Mouse (Mus musculus) embryonic facial prominence, embryonic 10.5 days (tissue): ENCODE data around the gene Nxn. TPM values are rescaled to one million over a fixed set of nuclear protein-coding genes. Genes with fewer than 3 reads are reported as not detected.
A peak's percentile ranks its signal among the peaks of the same experiment; 100 is the strongest.

ENCODE experiments used
- DNase-seq: peaks from one replicate; pipeline ENCODE4 v3.0.0-alpha.2; 2017; ENCODE audit warnings: low spot score
- H3K27ac ChIP-seq: fragments of 300-500 bp; sonication (generic); replicated peaks from 2 replicates; pipeline ENCODE4 v1.5.1; 2016; ENCODE audit warnings: mild to moderate bottlenecking
- H3K27me3 ChIP-seq: fragments of 300-500 bp; sonication (generic); replicated peaks from 2 replicates; pipeline ENCODE4 v1.6.1; 2016; ENCODE audit warnings: low read depth, mild to moderate bottlenecking; ENCODE audit not compliant: poor library complexity, severe bottlenecking
- H3K36me3 ChIP-seq: fragments of 300-500 bp; sonication (generic); replicated peaks from 2 replicates; pipeline ENCODE4 v1.6.1; 2016; ENCODE audit warnings: mild to moderate bottlenecking, moderate library complexity
- H3K4me1 ChIP-seq: fragments of 300-500 bp; sonication (generic); 2 replicates; pipeline ENCODE4 v1.6.1; 2016
- H3K4me3 ChIP-seq: fragments of 300-500 bp; sonication (generic); 2 replicates; pipeline ENCODE4 v1.5.1; 2016; ENCODE audit warnings: mild to moderate bottlenecking, moderate library complexity
- H3K9me3 ChIP-seq: fragments of 300-500 bp; sonication (generic); 2 replicates; pipeline ENCODE4 v1.6.1; 2016; ENCODE audit warnings: mild to moderate bottlenecking
- WGBS: fragments of 180-500 bp; shearing (Covaris S2); methylation state at CpG from one replicate; pipeline ENCODE4 v1.1.7; 2016; 5-methylcytosine and 5-hydroxymethylcytosine counted together
- polyA plus RNA-seq: library from polyadenylated mRNA; unstranded; fragments of >200 nt; fragmentation: Nextera tagmentation; extraction: Ambion mirVana; gene quantifications from 2 replicates; pipeline ENCODE4 v1.2.1, GENCODE M21; 2016

Gene Nxn
- 41.1 and 42.0 TPM in 2 replicates for polyA plus RNA-seq

GRCm38 (mm10) chr11:76398798-76399586 lies at the start of gene Nxn:
Gene Nxn (minus strand): TSS chr11:76399140.
- Histone ChIP-seq H3K4me3 (peak within 1 kb of the TSS; percentile 90), H3K36me3 (0 out of 2 replicates have a peak, but pooled peaks cover under 1% of the 10 kb centered on the region), H3K4me1 (peaks cover 41% of the 10 kb centered on the region), H3K9me3 (no peaks in the 10 kb centered on the region), H3K27me3 (no peaks in the 10 kb centered on the region), H3K27ac (peak within 1 kb of the TSS; percentile 92)
- WGBS, result under 1% methylated on average over 70 of the region's 70 CpGs
- peak; percentile 96 for DNase-seq

GRCm38 (mm10) chr11:76446251-76446650 lies 47.3 kb upstream of the Nxn start:
- 1% methylated on average over 10 of the region's 10 CpGs for WGBS
- Histone ChIP-seq H3K27me3 (no peaks in the 10 kb centered on the region; the same call in 1 of the 2 replicates), H3K27ac (peak overlapping the region; percentile 58), H3K9me3 (no peaks in the 10 kb centered on the region), H3K4me3 (peak overlapping the region; percentile 2; the same call in 1 of the 2 replicates), H3K36me3 (peaks cover 30% of the 10 kb centered on the region), H3K4me1 (peaks cover 79% of the 10 kb centered on the region)
- DNase-seq, result peak; percentile 87

GRCm38 (mm10) chr11:76445459-76445858 lies 46.5 kb upstream of the Nxn start:
- Histone ChIP-seq H3K36me3 (peaks cover 25% of the 10 kb centered on the region), H3K9me3 (no peaks in the 10 kb centered on the region), H3K4me1 (peaks cover 85% of the 10 kb centered on the region), H3K27ac (peak overlapping the region; percentile 58), H3K4me3 (no peak overlapping the region), H3K27me3 (no peaks in the 10 kb centered on the region; the same call in 1 of the 2 replicates)
- WGBS, result 18% methylated on average over 8 of the region's 8 CpGs
- DNase-seq, result peak; percentile 74

- Histone ChIP-seq H3K27ac (peak overlapping the region; percentile 41; the same call in 1 of the 2 replicates), H3K4me3 (no peak overlapping the region), H3K4me1 (peaks cover 82% of the 10 kb centered on the region), H3K36me3 (peaks cover 21% of the 10 kb centered on the region), H3K27me3 (peaks cover 33% of the 10 kb centered on the region), H3K9me3 (no peaks in the 10 kb centered on the region)
- 28% methylated on average over 3 of the region's 3 CpGs for WGBS
- no peak for DNase-seq
These were observed 40.7 kb upstream of the Nxn start for GRCm38 (mm10) chr11:76439666-76440065.

GRCm38 (mm10) chr11:76436864-76437437 lies 38.0 kb upstream of the Nxn start:
- peaks cover 33% of the 10 kb centered on the region for H3K27me3 ChIP-seq
- H3K27ac ChIP-seq, result peak overlapping the region; percentile 84
- peak overlapping the region; percentile 59 for H3K4me3 ChIP-seq
- no peaks in the 10 kb centered on the region for H3K9me3 ChIP-seq
- H3K36me3 ChIP-seq, result peaks cover 31% of the 10 kb centered on the region
- peak; percentile 79 for DNase-seq
- 3% methylated on average over 28 of the region's 28 CpGs for WGBS
- H3K4me1 ChIP-seq, result peaks cover 76% of the 10 kb centered on the region

GRCm38 (mm10) chr11:76436009-76436408 lies 37.1 kb upstream of the Nxn start:
- H3K36me3 ChIP-seq, result peaks cover 32% of the 10 kb centered on the region
- H3K4me1 ChIP-seq, result peaks cover 73% of the 10 kb centered on the region
- no peaks in the 10 kb centered on the region for H3K9me3 ChIP-seq
- DNase-seq, result no peak
- H3K27me3 ChIP-seq, result peaks cover 33% of the 10 kb centered on the region
- peak overlapping the region; percentile 84 for H3K27ac ChIP-seq
- 86% methylated on average over 5 of the region's 5 CpGs for WGBS
- H3K4me3 ChIP-seq, result peak overlapping the region; percentile 59; the same call in 1 of the 2 replicates

GRCm38 (mm10) chr11:76429966-76430631 lies 31.2 kb upstream of the Nxn start:
- peak overlapping the region; percentile 8; the same call in 1 of the 2 replicates for H3K4me3 ChIP-seq
- H3K4me1 ChIP-seq, result peaks cover 53% of the 10 kb centered on the region
- WGBS, result 37% methylated on average over 6 of the region's 6 CpGs
- H3K36me3 ChIP-seq, result peaks cover 40% of the 10 kb centered on the region
- no peaks in the 10 kb centered on the region for H3K9me3 ChIP-seq
- peak overlapping the region; percentile 90 for H3K27ac ChIP-seq
- H3K27me3 ChIP-seq, result no peaks in the 10 kb centered on the region
- DNase-seq, result peak; percentile 81

GRCm38 (mm10) chr11:76429556-76429955 lies 30.6 kb upstream of the Nxn start:
- no peak for DNase-seq
- Histone ChIP-seq H3K4me1 (peaks cover 54% of the 10 kb centered on the region), H3K27ac (peak overlapping the region; percentile 90), H3K27me3 (no peaks in the 10 kb centered on the region), H3K9me3 (no peaks in the 10 kb centered on the region), H3K4me3 (no peak overlapping the region; the same call in 1 of the 2 replicates), H3K36me3 (peaks cover 42% of the 10 kb centered on the region)
- 49% methylated on average over 7 of the region's 7 CpGs for WGBS

GRCm38 (mm10) chr11:76429046-76429445 lies 30.1 kb upstream of the Nxn start:
- 58% methylated on average over 4 of the region's 4 CpGs for WGBS
- Histone ChIP-seq H3K4me1 (peaks cover 49% of the 10 kb centered on the region), H3K4me3 (no peak overlapping the region), H3K27ac (peak overlapping the region; percentile 90), H3K9me3 (no peaks in the 10 kb centered on the region), H3K36me3 (peaks cover 44% of the 10 kb centered on the region), H3K27me3 (no peaks in the 10 kb centered on the region)
- DNase-seq, result peak; percentile 37

GRCm38 (mm10) chr11:76427781-76428180 lies 28.8 kb upstream of the Nxn start:
- Histone ChIP-seq H3K9me3 (no peaks in the 10 kb centered on the region), H3K36me3 (peaks cover 44% of the 10 kb centered on the region), H3K4me1 (peaks cover 47% of the 10 kb centered on the region), H3K4me3 (no peak overlapping the region), H3K27ac (peak overlapping the region; percentile 90; the same call in 1 of the 2 replicates), H3K27me3 (no peaks in the 10 kb centered on the region)
- WGBS, result 78% methylated on average over 3 of the region's 3 CpGs
- no peak for DNase-seq

- H3K4me1 ChIP-seq, result peaks cover 40% of the 10 kb centered on the region
- no peak overlapping the region for H3K27ac ChIP-seq
- DNase-seq, result no peak
- H3K4me3 ChIP-seq, result no peak overlapping the region
- no peaks in the 10 kb centered on the region for H3K9me3 ChIP-seq
- H3K36me3 ChIP-seq, result peaks cover 55% of the 10 kb centered on the region
- 89% methylated on average over 6 of the region's 6 CpGs for WGBS
- H3K27me3 ChIP-seq, result no peaks in the 10 kb centered on the region
These were observed 26.8 kb upstream of the Nxn start for GRCm38 (mm10) chr11:76425749-76426148.

GRCm38 (mm10) chr11:76420896-76421295 lies 22.0 kb upstream of the Nxn start:
- no peaks in the 10 kb centered on the region for H3K9me3 ChIP-seq
- no peak for DNase-seq
- peaks cover 22% of the 10 kb centered on the region for H3K4me1 ChIP-seq
- H3K36me3 ChIP-seq, result peaks cover 96% of the 10 kb centered on the region
- 75% methylated on average over 4 of the region's 4 CpGs for WGBS
- H3K27ac ChIP-seq, result no peak overlapping the region
- H3K4me3 ChIP-seq, result no peak overlapping the region
- no peaks in the 10 kb centered on the region for H3K27me3 ChIP-seq
